Mouse (Mus musculus) megakaryocyte, embryonic 14.5 days (primary cell): ENCODE results near the gene Kptn.

ENCODE experiments used
- FLI1 ChIP-seq: IDR thresholded peaks from 2 replicates; pipeline ENCODE4 v1.6.1; 2012; ENCODE audit warnings: low read length, inconsistent platforms, mixed read lengths
- GATA1 ChIP-seq: IDR thresholded peaks from 3 replicates; pipeline ENCODE4 v1.6.1; 2012; ENCODE audit warnings: mixed read lengths, low read length, inconsistent platforms, borderline replicate concordance

DNA sequence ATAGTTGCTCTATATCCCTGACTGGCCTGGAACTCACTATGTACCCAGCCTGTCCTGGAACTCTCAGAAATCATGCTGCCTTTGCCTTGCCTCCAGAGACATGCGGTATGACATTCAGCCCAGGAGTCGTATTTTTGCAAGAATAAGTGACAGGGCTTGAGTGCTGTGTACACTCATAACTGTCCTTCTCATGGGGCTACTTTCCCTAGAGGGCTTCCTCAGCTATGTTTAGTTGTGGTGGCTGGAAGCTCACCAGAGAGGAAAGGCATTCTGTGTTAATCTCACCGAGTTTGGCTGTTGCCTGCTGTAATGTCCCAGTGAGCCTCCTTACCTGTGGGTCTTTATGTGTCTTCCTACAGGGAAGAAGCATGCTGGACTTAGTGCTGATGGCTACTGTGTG is 25.1 kb upstream of the Kptn start:
- no peak for TF ChIP-seq GATA1
- TF ChIP-seq FLI1 = no peak
